Mouse (Mus musculus) embryo, embryonic 10 days (tissue): ENCODE data around the gene Tulp4.
"Not testable (repeated sequence)": the region's sequence is repeated elsewhere in the genome, so short reads cannot be mapped to it uniquely, and the experiment has no call there.

Source experiments
- DNase-seq: peaks from one replicate; pipeline ENCODE4 v3.0.0-alpha.2; 2015; ENCODE audit warnings: low spot score

Tulp4 gene

DNA sequence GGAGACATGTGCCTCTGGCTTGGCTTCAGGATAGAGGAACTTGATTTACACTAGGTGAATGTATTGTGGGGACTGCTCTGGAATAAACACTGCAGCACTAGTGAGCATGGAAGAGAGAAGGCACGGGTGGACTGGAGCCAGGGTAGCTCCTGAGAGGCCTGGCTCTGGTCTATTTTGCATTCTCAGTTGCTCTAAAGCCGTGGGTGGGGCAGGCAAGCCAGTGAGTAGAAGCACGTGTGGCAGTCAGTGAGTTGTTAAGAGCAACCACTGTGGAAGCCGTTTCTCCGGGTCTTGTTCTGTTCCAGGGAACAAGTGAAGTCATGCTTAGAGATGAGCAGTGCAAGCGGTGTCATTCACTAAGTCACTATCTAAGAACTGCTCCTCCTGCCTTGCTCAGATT, 86.0 kb downstream of the Tulp4 start:
- no peak for DNase-seq

DNA sequence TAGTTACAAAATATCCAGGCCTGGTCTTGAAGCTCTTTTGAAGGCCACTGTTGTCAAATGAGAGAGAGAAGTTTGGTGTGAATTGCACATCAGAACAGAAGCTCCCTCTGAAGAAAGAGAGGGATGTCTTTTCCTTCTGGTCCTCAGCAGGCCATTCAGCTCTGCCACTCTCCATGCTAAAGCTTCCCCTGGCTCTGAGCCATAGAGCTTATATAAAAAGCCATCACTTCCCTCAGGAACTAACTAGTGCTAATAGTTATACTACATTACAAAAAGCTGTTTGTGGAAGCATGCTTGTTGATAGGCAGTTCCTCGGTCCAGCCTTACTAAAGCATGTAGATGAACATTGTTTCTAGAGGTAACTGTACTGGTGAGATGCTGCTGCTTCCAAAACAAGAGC, 89.2 kb downstream of the Tulp4 start:
- DNase-seq: no peak

DNA sequence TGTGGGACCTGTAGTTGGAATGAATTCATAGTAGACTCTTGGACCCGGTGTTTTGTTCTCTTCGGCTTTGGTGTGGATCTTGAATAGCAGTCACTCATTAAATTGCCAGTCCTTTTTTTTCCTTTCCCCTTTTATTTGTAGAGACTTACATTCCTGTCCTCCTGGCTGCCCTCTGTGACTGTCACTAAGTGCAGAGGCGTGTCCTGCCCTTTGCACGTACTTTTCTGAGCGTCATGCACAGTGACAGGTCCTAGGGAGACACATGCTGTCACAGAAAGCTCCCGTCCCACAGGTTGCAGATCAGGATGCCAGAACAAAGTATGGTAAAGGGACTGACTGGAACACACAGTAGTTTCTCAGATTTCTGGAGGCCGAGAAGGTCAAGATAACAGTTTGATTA, 91.3 kb downstream of the Tulp4 start:
- no peak for DNase-seq

- no peak for DNase-seq
These were observed 92.4 kb downstream of the Tulp4 start for GRCm38 (mm10) chr17:6198670-6199069.

GRCm38 (mm10) chr17:6199166-6199565, 92.9 kb downstream of the Tulp4 start:
- DNase-seq: no peak

- no peak for DNase-seq
These were observed 95.4 kb downstream of the Tulp4 start for GRCm38 (mm10) chr17:6201522-6202250.

DNA sequence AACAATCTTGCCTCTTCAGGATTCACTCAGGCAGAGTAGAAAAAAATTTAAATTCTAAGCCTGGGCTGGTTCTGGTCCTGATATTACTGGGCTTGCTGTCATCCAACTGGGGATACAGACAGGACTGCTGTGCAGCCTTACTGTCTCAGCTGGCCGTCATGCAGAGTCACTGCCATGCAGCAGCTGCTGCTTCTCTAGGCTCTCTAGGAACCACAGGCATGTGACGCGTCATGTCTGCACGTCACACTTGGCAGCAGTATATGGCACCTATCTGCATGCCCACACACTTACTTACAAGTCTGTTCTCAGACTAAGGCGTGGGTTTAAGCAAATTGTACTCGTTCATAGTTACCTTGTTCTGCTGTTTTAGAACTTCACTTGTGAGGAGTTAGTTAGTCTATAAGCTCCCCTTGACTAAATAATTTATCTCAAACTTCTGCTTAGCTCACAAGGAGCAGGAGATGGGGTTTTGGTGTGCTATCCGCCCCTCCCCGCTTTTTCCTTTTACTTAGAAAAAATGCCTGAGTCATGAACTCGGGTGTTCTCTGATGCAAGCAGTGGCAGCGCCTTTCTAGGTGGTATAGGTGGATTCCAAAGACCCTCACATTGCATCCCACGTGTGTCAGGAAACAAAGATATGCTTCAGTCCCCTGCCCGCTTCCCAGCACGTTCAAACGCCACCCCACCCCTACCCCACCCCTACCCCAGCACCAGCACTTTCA, 96.3 kb downstream of the Tulp4 start:
- no peak for DNase-seq

GRCm38 (mm10) chr17:6203126-6203525, 96.9 kb downstream of the Tulp4 start:
- DNase-seq: no peak

GRCm38 (mm10) chr17:6203795-6204194, 97.6 kb downstream of the Tulp4 start:
- peak; percentile 30 for DNase-seq

DNA sequence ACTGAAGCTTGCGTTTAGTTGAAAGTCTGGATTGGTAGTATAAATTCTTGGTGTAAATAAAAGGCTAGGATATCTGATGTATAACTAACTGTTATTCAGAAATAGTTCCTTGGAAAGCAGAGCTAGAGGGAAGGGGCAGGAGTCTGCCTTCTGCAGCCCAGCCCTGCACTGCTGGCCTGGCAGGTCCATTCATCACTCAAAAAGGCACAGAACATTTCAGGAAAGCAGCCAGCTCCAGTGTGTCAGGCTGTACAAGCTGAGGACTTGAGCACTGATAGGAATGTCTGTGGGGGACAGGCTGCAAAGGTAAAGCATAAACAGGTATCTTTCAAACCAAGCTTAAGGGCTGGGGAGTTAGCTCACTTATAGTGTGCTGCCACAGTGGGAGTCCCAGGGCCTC, 105.5 kb downstream of the Tulp4 start:
- no peak for DNase-seq

DNA sequence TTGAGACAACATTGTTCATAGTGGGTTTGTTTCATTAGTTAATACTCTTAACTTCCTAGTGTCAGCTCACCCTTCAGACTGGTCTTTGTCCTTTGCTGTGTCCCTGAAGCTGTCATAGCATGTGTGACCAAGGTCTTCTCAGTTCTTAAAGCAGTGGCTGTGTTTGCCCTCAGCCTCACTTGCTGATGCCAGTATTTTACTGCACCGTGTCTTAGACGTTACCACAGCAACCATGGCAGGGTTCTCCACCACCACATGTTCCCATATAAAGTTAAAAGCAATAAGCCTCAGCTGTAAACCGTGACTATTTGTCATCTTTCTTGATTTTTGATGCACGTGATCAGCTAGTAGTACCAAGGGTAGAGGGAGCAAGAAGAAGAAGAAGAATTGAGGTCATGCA, 109.4 kb downstream of the Tulp4 start:
- no peak for DNase-seq

DNA sequence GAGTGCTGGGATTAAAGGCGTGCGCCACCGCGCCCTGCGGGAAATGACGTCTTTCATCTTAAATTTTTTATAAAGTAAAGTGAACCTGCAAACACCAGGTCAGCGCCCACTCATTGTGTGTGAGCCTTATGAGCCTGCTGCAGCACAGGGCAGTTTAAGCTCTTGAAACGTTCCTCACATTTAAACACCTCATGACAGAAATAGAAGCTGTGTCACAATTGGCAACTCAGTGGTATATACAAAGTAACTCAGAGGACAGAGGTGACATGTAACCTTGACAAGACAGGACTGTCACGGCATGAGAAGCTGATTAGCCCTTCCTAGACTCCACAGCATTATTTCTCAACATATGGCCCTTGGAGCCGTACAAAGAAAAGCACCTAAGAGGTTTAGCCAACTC, 110.3 kb downstream of the Tulp4 start:
- no peak for DNase-seq

DNA sequence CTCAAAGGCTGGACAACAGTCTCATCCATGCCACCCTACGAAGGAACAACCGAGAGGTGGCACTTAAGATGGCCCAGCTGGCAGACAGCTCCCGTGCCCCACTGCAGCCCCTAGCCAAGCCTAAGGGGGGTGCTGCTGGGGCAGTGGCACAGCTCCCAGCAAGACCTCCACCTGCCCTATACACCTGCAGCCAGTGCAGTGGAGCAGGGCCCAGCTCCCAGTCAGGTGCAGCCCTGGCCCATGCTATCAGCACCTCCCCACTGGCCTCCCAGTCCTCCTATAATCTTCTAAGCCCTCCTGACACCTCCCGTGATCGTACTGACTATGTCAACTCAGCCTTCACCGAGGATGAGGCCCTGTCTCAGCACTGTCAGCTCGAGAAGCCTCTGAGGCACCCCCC, 126.4 kb downstream of the Tulp4 start:
- not testable (repeated sequence) for DNase-seq

DNA sequence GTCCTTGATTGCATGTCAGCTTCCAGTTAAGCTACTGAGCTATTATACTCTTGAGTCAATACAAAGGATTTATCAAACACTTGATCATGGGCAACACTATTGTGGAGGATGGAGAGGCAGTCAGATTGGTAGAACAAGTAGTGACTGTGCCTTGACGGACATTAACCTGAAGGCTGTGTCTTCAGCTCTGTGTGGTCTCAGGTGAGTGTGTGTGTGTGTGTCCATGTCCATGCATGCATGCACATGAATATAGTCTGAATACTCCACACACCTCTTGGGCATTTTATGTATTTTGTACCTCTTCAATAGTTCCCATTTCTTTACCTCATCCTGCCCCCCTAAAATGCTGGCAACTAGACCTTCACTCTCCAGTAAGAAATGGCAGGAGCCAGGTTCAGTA, 145.1 kb downstream of the Tulp4 start:
- not testable (repeated sequence) for DNase-seq

GRCm38 (mm10) chr17:6256400-6257069, 150.3 kb downstream of the Tulp4 start, which contains the start of gene Tmem181a:
Tmem181a (plus strand) TSS chr17:6256860.
- not testable (repeated sequence) for DNase-seq

DNA sequence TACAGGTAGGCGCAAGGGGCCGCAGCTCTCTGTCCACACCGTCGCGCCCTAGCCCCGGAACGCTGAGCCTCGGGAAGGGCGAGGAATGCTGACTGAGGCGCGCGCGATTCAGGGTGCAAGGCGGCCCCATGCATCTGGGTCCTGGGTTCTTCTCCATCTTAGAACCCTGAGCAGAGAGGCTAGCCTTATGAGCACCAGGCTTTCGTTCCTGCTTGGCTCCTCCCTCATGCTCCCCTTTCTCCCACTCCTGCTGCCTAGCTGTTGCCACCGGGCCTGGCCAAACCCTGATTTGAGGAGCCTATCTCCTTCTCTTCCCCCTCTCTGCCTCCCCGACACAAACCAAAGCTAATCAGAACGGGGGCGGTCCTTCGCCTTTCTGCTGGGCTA, 150.8 kb downstream of the Tulp4 start:
- DNase-seq: not testable (repeated sequence)

DNA sequence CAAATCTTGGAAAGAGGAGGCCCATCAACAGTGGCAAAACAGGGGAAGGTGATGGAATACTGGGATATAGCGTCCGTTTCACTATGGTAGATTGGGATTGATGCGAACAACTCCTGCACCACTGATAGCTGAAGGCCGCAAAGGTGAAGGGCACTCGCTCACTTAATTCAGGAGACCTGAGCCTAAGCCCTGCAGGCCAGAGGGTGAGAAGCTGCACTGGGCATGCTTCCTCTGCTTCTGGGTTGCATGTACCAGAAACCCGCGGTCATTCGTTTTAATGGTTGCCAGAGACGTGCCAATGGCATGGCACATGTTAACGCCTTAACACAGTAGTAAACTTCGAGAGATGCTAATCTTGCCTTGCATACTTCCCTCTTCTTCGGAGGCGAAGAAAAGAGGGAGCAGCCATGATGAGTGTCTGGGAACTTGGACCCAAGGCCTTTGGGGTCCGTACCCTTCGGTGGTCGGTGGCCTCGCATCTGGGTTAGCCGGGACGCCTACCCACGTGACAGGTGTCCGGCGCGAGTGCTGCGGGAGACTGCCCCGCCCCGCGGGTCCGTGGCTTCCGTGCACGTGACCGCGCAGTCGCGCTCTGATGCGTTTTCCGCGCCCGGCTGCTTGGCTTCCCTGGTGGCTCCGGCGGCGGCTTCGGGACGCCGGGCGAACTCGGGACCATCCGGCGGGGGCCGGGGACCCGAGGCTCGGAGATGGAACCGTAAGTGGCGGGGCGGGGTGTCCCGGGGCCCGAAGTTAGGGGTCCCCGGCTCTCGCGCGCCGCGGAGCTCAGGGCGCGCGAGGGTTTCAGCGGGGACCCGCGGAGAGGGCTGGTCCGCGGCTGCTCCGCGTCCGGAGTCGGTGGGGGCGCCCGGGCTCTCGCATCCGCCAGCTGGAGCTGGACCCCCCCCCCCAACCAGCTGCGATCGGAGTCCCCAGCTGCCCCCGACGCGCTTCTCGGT, 163.9 kb downstream of the Tulp4 start:
- DNase-seq: peak; percentile 25

GRCm38 (mm10) chr17:6270840-6271239, 164.6 kb downstream of the Tulp4 start:
- peak; percentile 38 for DNase-seq

DNA sequence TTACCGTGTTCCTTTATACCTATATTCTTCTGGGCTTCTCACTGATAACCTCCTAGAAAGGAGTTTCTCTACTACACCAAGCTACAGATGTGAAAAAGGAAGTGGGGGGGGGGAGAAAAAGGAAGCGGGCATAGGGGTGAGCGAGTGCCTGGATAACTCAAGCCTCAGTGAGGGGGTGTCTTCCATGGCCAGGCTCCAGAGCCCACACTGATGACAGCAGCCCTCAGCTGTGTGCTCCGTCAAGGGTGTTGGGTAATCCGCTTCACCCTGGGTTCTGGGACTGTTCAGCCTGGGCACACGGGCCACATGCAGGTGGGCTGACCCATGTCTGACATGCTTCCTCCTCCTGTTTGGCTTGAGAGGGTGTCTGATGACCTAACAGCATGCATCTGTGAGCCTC, 165.7 kb downstream of the Tulp4 start:
- not testable (repeated sequence) for DNase-seq

DNA sequence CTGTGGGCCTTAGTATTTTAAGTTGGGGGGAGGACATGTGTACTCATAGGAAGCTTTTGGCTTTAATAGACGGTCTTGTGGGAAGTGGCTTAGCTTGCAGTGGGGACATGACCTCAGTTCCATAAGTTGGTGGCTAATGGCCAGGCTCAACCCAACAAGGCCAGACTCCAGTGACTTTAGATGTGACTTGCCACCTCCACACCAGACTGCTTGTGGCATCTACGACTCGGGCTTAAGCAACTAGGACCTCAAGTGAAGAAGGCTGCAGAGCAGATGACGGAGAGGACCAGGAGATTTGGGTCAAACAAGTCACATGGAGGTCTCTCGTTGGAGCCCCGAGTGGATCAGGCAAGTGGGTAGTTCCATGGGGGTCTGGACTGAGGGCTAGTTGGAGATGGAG, 168.5 kb downstream of the Tulp4 start:
- not testable (repeated sequence) for DNase-seq

DNA sequence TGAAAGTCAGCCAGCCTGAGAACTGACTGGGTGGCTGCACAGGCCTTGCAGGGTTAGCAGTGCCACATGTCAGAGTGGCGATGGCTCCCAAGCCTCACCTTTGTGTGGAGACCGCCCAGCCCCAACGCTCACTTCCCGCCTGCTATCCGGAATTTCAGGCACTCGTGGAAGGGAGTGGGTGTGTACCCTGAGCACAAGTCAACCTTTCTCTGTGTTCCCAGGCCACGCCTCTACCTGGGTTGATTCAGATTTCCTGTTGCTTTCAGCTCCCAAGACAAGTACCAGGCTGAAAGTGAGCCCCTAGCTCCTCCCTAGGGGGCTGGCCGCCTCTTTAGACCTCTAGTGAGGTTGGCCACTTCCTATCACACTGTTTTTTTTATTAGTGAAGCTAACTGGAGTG, 173.0 kb downstream of the Tulp4 start:
- DNase-seq: not testable (repeated sequence)

- DNase-seq: not testable (repeated sequence)
These were observed 173.5 kb downstream of the Tulp4 start for GRCm38 (mm10) chr17:6279772-6280171.
